Mouse (Mus musculus): ENCODE results near the gene Pm20d2. TPM values are rescaled to one million over a fixed set of nuclear protein-coding genes. Genes with fewer than 3 reads are reported as not detected.

Pm20d2 gene
- polyA plus RNA-seq (2014; fragmentation: Illumina TruSeq; extraction: RNeasy Lipid Tissue Mini Kit (QIAGEN cat#74804); ENCODE audit: low read depth, low replicate concordance): 7.0 TPM

DNA sequence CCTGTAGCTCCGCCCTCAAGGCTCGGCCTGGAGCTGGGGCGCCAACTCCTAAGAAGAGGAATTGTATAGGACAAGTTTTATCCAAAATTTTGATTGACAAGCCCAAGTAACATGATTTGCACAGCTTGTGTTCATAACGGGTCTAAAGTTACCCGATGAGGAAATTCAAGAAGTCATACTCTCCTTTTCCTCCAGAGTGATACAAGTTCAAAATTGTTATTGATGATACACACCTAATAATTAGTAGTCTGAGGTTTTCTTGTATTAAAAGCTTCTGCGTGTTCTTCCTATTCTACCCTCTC is at the start of gene Pm20d2:
Pm20d2 (minus strand) TSS at position 3 of the 302 bp plus-strand sequence.

GRCm38 (mm10) chr4:33208881-33209841 is 19.6 kb upstream of the Pm20d2 start, which contains the start of gene Srsf12:
TSS of gene Srsf12 (plus strand) at chr4:33208991.

DNA sequence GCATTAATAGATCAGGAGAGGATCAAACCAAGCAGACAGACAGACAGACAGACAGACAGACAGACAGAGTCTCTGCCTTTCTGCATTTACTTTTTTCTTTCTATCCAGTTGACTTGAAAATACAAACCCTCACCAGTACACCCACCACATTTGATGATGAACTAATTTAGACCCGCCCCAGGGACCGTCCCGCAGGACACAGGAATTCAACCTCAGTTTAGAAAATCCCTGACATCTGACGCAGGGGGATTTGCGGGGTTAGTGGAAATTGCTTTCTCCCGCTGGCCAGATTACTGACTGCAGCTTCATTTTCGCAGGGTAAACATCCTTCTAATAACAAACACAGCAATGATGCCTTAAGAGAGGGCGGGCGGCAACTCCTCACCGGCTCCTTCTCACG is 57.3 kb downstream of the Pm20d2 start, which contains the start of gene Gabrr1:
Gabrr1 (plus strand) TSS at position 301 of the 400 bp plus-strand sequence.

Other genes with a start within 250 kb of the Pm20d2 start
- gene Ankrd6, start 238.9 kb downstream of the Pm20d2 start, polyA plus RNA-seq (2014; fragmentation: Illumina TruSeq; extraction: RNeasy Lipid Tissue Mini Kit (QIAGEN cat#74804); ENCODE audit: low read depth, low replicate concordance): 3.3 TPM
- gene Rragd, start 206.7 kb downstream of the Pm20d2 start, polyA plus RNA-seq (2014; fragmentation: Illumina TruSeq; extraction: RNeasy Lipid Tissue Mini Kit (QIAGEN cat#74804); ENCODE audit: low read depth, low replicate concordance): 6.8 TPM
- gene Ube2j1, start 158.3 kb downstream of the Pm20d2 start, polyA plus RNA-seq (2014; fragmentation: Illumina TruSeq; extraction: RNeasy Lipid Tissue Mini Kit (QIAGEN cat#74804); ENCODE audit: low read depth, low replicate concordance): 59.2 TPM
- 1.3 TPM for gene Gabrr2, start 126.7 kb downstream of the Pm20d2 start, polyA plus RNA-seq (2014; fragmentation: Illumina TruSeq; extraction: RNeasy Lipid Tissue Mini Kit (QIAGEN cat#74804); ENCODE audit: low read depth, low replicate concordance)
- gene Gabrr1, start 57.2 kb downstream of the Pm20d2 start, polyA plus RNA-seq (2014; fragmentation: Illumina TruSeq; extraction: RNeasy Lipid Tissue Mini Kit (QIAGEN cat#74804); ENCODE audit: low read depth, low replicate concordance): 2.7 TPM
- 0.83 TPM for gene Srsf12, start 19.3 kb upstream of the Pm20d2 start, polyA plus RNA-seq (2014; fragmentation: Illumina TruSeq; extraction: RNeasy Lipid Tissue Mini Kit (QIAGEN cat#74804); ENCODE audit: low read depth, low replicate concordance)
- gene Pnrc1, start 100.4 kb upstream of the Pm20d2 start, polyA plus RNA-seq (2014; fragmentation: Illumina TruSeq; extraction: RNeasy Lipid Tissue Mini Kit (QIAGEN cat#74804); ENCODE audit: low read depth, low replicate concordance): 60.6 TPM
- gene Rngtt, start 120.6 kb upstream of the Pm20d2 start, polyA plus RNA-seq (2014; fragmentation: Illumina TruSeq; extraction: RNeasy Lipid Tissue Mini Kit (QIAGEN cat#74804); ENCODE audit: low read depth, low replicate concordance): 9.9 TPM